Mouse (Mus musculus) kidney, adult 2 months (tissue): ENCODE data around the gene Lmna.

Experiments used
- CTCF ChIP-seq: fragments of 200-500 bp; conservative IDR thresholded peaks from 2 replicates; pipeline ENCODE4 v1.5.1; 2011; ENCODE audit warnings: low read depth, mild to moderate bottlenecking, control low read depth, low read length, moderate library complexity, mixed read lengths; ENCODE audit not compliant: insufficient read depth, insufficient read length
- POLR2A ChIP-seq: fragments of 200-500 bp; IDR thresholded peaks from one replicate; pipeline ENCODE4 v1.6.1; 2011; ENCODE audit warnings: low read depth, low read length, control low read depth

- TF ChIP-seq CTCF (no peak), POLR2A (no peak)
These were observed 35.3 kb upstream of the Lmna start for GRCm38 (mm10) chr3:88544955-88545591.
